Mouse (Mus musculus): ENCODE data around the gene Bcl7b. TPM values are rescaled to one million over a fixed set of nuclear protein-coding genes. Genes with fewer than 3 reads are reported as not detected.

Bcl7b gene
- polyA plus RNA-seq, 1 experiment from 2014 or later, result 45.3 TPM

DNA sequence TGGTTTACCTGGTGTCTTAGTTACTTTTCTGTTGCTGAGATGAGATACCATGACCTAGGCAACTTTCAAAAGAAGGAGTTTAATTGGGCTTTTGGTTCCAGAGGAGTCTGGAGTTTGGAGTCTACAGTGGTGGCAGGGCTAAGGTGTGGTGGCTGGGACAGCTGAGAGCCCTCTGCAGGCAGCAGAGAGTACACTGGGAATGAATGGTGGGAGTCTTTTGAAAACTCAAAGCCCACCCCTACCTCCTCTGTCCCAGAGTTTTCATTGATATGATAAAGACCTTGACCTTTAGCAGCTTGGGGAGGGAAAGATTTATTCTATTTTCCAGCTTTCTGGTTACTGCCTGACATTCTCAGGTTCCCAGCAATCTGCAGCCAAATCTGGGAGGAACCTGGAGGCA, 7.0 kb downstream of the Bcl7b start:
- Histone ChIP-seq H3K27me3 (no peaks in the 10 kb centered on the region), H3K36me3 (peaks cover 90% of the 10 kb centered on the region)
- no peak for ATAC-seq (ENCODE audit: low FRiP score)

GRCm38 (mm10) chr5:135178523-135178922, 10.4 kb downstream of the Bcl7b start:
- no peak for ATAC-seq (ENCODE audit: low FRiP score)
- H3K36me3 ChIP-seq, result peaks cover 94% of the 10 kb centered on the region

More for the DNA sequence above, 7.0 kb downstream of the Bcl7b start:
- Histone ChIP-seq H3K27ac (no peak overlapping the region), H3K4me3 (no peak overlapping the region), H3K4me1 (replicated peaks) (peaks cover 8% of the 10 kb centered on the region), H3K9ac (no peak overlapping the region), H3K9me3 (no peaks in the 10 kb centered on the region), H3K4me2 (no peak overlapping the region)

DNA sequence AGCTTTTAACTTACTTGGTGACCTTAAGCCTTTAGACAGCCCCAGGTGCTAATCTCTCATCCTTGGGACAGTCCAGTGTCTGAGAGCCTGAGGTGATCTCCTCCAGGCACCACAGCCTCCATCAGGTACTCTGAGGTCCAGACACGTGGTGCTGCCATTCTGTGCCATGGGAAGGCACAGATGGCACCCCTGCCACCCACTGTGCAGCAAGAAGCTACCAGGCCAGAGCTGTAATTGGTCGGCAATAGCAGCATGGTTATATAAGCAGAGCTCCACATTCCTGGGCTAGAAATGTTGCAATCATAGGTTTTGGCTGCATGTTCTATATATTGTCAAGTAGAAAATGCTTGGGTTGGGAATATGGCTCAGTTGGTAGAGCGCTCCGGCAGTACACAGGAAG, 10.9 kb downstream of the Bcl7b start:
- no peak overlapping the region for H3K4me2 ChIP-seq
- 0 out of 2 replicates have a peak, but pooled peaks cover 4% of the 10 kb centered on the region for H3K4me1 ChIP-seq (replicated peaks)
- H3K36me3 ChIP-seq, result peaks cover 90% of the 10 kb centered on the region
- WGBS, result 93% methylated on average over 4 of the region's 4 CpGs
- H3K9ac ChIP-seq, result peak overlapping the region; percentile 31; the same call in 1 of the 2 replicates
- no peaks in the 10 kb centered on the region for H3K9me3 ChIP-seq
- H3K27ac ChIP-seq, result no peak overlapping the region
- no peak overlapping the region for H3K4me3 ChIP-seq
- ATAC-seq (ENCODE audit: low FRiP score), result no peak
- no peaks in the 10 kb centered on the region for H3K27me3 ChIP-seq

More at GRCm38 (mm10) chr5:135178523-135178922, 10.4 kb downstream of the Bcl7b start:
- H3K27me3 ChIP-seq, result no peaks in the 10 kb centered on the region
- peak overlapping the region; percentile 31; the same call in 1 of the 2 replicates for H3K9ac ChIP-seq
- H3K9me3 ChIP-seq, result no peaks in the 10 kb centered on the region
- H3K27ac ChIP-seq, result no peak overlapping the region
- WGBS, result 88% methylated on average over 3 of the region's 3 CpGs
- 0 out of 2 replicates have a peak, but pooled peaks cover 4% of the 10 kb centered on the region for H3K4me1 ChIP-seq (replicated peaks)
- H3K4me2 ChIP-seq, result no peak overlapping the region
- H3K4me3 ChIP-seq, result no peak overlapping the region

GRCm38 (mm10) chr5:135179616-135180015, 11.5 kb downstream of the Bcl7b start:
- 93% methylated on average over 7 of the region's 7 CpGs for WGBS
- H3K27ac ChIP-seq, result no peak overlapping the region
- H3K4me3 ChIP-seq, result no peak overlapping the region
- H3K9me3 ChIP-seq, result peaks cover 2% of the 10 kb centered on the region; the same call in 1 of the 2 replicates
- H3K36me3 ChIP-seq, result peaks cover 86% of the 10 kb centered on the region
- ATAC-seq (ENCODE audit: low FRiP score), result no peak
- H3K27me3 ChIP-seq, result no peaks in the 10 kb centered on the region
- H3K4me2 ChIP-seq, result no peak overlapping the region
- 0 out of 2 replicates have a peak, but pooled peaks cover 4% of the 10 kb centered on the region for H3K4me1 ChIP-seq (replicated peaks)
- H3K9ac ChIP-seq, result no peak overlapping the region

DNA sequence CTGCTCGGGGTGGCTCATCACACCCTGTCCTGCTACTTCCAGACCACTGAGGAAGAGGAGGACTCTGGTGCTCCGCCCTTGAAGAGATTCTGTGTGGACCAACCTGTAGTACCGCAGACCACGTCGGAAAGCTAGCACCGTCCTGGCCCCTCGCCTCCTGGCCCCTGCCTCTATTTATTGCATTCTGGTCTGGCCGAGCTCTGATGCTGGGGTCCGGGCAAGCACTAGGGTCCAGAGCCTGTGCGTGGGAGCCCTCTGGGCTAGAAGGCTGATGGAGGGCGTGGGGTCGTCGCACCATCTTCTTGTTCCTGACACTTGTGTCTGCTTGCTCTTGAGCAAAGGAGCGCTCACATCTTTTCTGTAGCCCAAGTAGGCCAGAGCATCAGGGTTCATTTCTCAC, 12.7 kb downstream of the Bcl7b start:
- no peak for ATAC-seq (ENCODE audit: low FRiP score)
- WGBS, result 97% methylated on average over 14 of the region's 14 CpGs
- no peak overlapping the region for H3K9ac ChIP-seq
- H3K4me3 ChIP-seq, result no peak overlapping the region
- H3K4me2 ChIP-seq, result no peak overlapping the region
- H3K27me3 ChIP-seq, result no peaks in the 10 kb centered on the region
- H3K4me1 ChIP-seq (replicated peaks), result peaks cover 4% of the 10 kb centered on the region; the same call in 1 of the 2 replicates
- no peak overlapping the region for H3K27ac ChIP-seq
- H3K9me3 ChIP-seq, result peaks cover 4% of the 10 kb centered on the region; the same call in 1 of the 2 replicates
- peaks cover 76% of the 10 kb centered on the region for H3K36me3 ChIP-seq

DNA sequence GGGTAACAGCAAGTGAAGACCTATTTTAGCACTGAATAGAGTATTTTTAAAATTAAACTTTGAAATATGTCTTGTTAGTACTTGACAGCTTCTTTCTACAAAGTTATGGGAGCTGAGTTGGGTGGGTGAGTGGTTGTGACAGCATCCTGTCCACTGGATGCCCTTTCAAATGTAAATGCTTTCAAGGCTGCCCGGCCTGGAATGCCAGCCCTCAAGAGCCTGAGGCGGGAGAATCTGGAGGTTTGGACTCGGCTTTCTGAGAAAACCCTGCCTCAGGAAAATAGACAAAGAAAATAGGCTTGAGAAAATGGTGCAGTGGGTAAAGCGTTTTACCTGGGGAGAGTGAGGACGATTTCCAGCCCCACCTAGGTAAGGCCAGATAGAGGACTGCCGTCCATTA, 13.7 kb downstream of the Bcl7b start:
- H3K9ac ChIP-seq, result no peak overlapping the region
- no peaks in the 10 kb centered on the region for H3K27me3 ChIP-seq
- H3K4me3 ChIP-seq, result no peak overlapping the region
- peaks cover 70% of the 10 kb centered on the region for H3K36me3 ChIP-seq
- peaks cover 4% of the 10 kb centered on the region; the same call in 1 of the 2 replicates for H3K9me3 ChIP-seq
- H3K27ac ChIP-seq, result no peak overlapping the region
- 62% methylated on average over 6 of the region's 6 CpGs for WGBS
- H3K4me1 ChIP-seq (replicated peaks), result peaks cover 4% of the 10 kb centered on the region
- H3K4me2 ChIP-seq, result no peak overlapping the region
- no peak for ATAC-seq (ENCODE audit: low FRiP score)

- no peak overlapping the region for H3K9ac ChIP-seq
- H3K4me1 ChIP-seq (replicated peaks), result peaks cover 6% of the 10 kb centered on the region
- peaks cover 55% of the 10 kb centered on the region for H3K36me3 ChIP-seq
- no peak overlapping the region for H3K4me3 ChIP-seq
- no peak for ATAC-seq (ENCODE audit: low FRiP score)
- 61% methylated on average over 8 of the region's 8 CpGs for WGBS
- peaks cover 4% of the 10 kb centered on the region; the same call in 1 of the 2 replicates for H3K9me3 ChIP-seq
- H3K4me2 ChIP-seq, result no peak overlapping the region
- H3K27me3 ChIP-seq, result no peaks in the 10 kb centered on the region
- no peak overlapping the region; the same call in 1 of the 2 replicates for H3K27ac ChIP-seq
Measured at GRCm38 (mm10) chr5:135183131-135183861, 15.2 kb downstream of the Bcl7b start.

DNA sequence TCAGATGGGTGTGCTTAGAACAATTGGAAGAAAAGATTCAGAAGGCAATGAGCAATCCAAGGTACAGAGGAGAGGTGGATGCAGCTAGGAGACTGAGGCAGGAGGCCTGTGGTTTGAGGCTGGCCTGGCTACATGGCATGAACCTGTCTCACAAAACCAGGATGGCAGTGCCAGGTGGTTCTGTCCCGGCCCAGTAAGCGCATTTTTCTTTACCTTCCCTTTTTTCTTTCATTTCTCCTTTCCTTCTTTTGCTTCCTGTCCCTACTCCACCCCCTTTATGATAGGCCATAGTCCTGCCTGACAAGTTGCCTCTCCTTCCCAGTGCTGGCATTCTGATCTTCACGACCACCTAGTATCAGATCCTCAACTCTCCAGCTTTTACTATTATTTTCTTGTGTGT, 16.9 kb downstream of the Bcl7b start:
- WGBS, result 96% methylated on average over 3 of the region's 3 CpGs

GRCm38 (mm10) chr5:135185596-135185995, 17.5 kb downstream of the Bcl7b start:
- 35% methylated on average over 3 of the region's 3 CpGs for WGBS
- ATAC-seq (ENCODE audit: low FRiP score), result no peak

More for the DNA sequence above, 16.9 kb downstream of the Bcl7b start:
- H3K4me1 ChIP-seq (replicated peaks), result peaks cover 19% of the 10 kb centered on the region
- H3K4me2 ChIP-seq, result no peak overlapping the region
- H3K4me3 ChIP-seq, result no peak overlapping the region
- H3K27me3 ChIP-seq, result no peaks in the 10 kb centered on the region
- no peak for ATAC-seq (ENCODE audit: low FRiP score)
- no peak overlapping the region for H3K27ac ChIP-seq
- peaks cover 4% of the 10 kb centered on the region; the same call in 1 of the 2 replicates for H3K9me3 ChIP-seq
- peaks cover 43% of the 10 kb centered on the region for H3K36me3 ChIP-seq
- H3K9ac ChIP-seq, result no peak overlapping the region

DNA sequence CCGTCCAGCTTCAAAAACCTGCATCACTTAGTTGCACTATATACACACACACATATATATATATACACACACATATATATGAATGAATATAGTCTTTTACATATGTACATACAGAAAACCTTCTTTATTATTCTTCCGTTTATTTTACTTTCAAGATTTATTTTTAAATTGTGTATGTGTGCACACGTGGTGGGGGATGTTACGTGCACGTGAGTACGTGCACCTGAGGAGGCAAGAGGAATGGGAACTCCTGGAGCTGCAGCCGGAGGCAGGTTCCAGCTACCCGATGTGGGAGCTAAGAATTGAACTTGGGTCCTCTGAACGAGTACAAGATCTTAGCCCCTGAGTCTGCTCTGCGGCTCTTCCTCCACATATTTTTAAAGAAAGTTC, 18.1 kb downstream of the Bcl7b start:
- 24% methylated on average over 10 of the region's 10 CpGs for WGBS
- Histone ChIP-seq H3K4me3 (peak overlapping the region; percentile 99), H3K27ac (peak overlapping the region; percentile 97), H3K27me3 (no peaks in the 10 kb centered on the region), H3K4me2 (peak overlapping the region; percentile 87), H3K36me3 (peaks cover 32% of the 10 kb centered on the region), H3K9ac (peak overlapping the region; percentile 98), H3K9me3 (peaks cover 4% of the 10 kb centered on the region; the same call in 1 of the 2 replicates), H3K4me1 (replicated peaks) (peaks cover 27% of the 10 kb centered on the region)
- peak; percentile 26; the same call in 1 of the 2 replicates for ATAC-seq (ENCODE audit: low FRiP score)

More at GRCm38 (mm10) chr5:135185596-135185995, 17.5 kb downstream of the Bcl7b start:
- H3K36me3 ChIP-seq, result peaks cover 38% of the 10 kb centered on the region
- no peaks in the 10 kb centered on the region for H3K27me3 ChIP-seq
- H3K4me2 ChIP-seq, result no peak overlapping the region
- peaks cover 4% of the 10 kb centered on the region; the same call in 1 of the 2 replicates for H3K9me3 ChIP-seq
- no peak overlapping the region for H3K27ac ChIP-seq
- H3K4me1 ChIP-seq (replicated peaks), result peaks cover 24% of the 10 kb centered on the region
- no peak overlapping the region for H3K9ac ChIP-seq
- H3K4me3 ChIP-seq, result 0 out of 2 replicates have a peak overlapping the region, but pooled peaks have one; percentile 99

GRCm38 (mm10) chr5:135186621-135187348, 18.7 kb downstream of the Bcl7b start, which contains the start of gene Baz1b:
Gene Baz1b (plus strand): TSS chr5:135187264.
- H3K9me3 ChIP-seq, result peaks cover 4% of the 10 kb centered on the region; the same call in 1 of the 2 replicates
- peak within 1 kb of the TSS; percentile 99 for H3K4me3 ChIP-seq
- H3K9ac ChIP-seq, result peak within 1 kb of the TSS; percentile 98
- peak within 1 kb of the TSS; percentile 97 for H3K27ac ChIP-seq
- H3K36me3 ChIP-seq, result peaks cover 28% of the 10 kb centered on the region
- H3K4me2 ChIP-seq, result peak within 1 kb of the TSS; percentile 87
- peak; percentile 97 for ATAC-seq (ENCODE audit: low FRiP score)
- WGBS, result under 1% methylated on average over 54 of the region's 57 CpGs
- peaks cover 31% of the 10 kb centered on the region for H3K4me1 ChIP-seq (replicated peaks)
- H3K27me3 ChIP-seq, result no peaks in the 10 kb centered on the region

Data from hindbrain, embryonic 13.5 days (tissue).